Mouse (Mus musculus) MEL (cell line): ENCODE data around the gene Usp45.

Experiments
- CTCF ChIP-seq, 3 experiments: IDR thresholded peaks in 2 of 3; conservative IDR thresholded peaks in 1 of 3; 2 replicates each; pipeline ENCODE4 v1.5.1; 2011 to 2012; ENCODE audit warnings: low read length in 3 of 3, low read depth in 2 of 3, mild to moderate bottlenecking in 2 of 3, improper control_type of control experiment in 1 of 3, inconsistent platforms in 1 of 3, mixed read lengths in 1 of 3, moderate library complexity in 1 of 3; ENCODE audit not compliant: control insufficient read depth in 1 of 3, insufficient read depth in 1 of 3, poor library complexity in 1 of 3, severe bottlenecking in 1 of 3
- E2F4 ChIP-seq: IDR thresholded peaks from 2 replicates; pipeline ENCODE4 v1.6.1; 2011; ENCODE audit warnings: low read depth, low read length, improper control_type of control experiment, borderline replicate concordance
- EP300 ChIP-seq, 2 experiments: IDR thresholded peaks; 2 replicates each; pipeline ENCODE4 v1.6.1; 2011; ENCODE audit warnings: improper control_type of control experiment in 2 of 2, low read length in 2 of 2, low read depth in 1 of 2, mild to moderate bottlenecking in 1 of 2
- GATA1 ChIP-seq: IDR thresholded peaks from 2 replicates; pipeline ENCODE4 v1.6.1; 2011; ENCODE audit warnings: low read depth, low read length, improper control_type of control experiment
- MAFK ChIP-seq: IDR thresholded peaks from 2 replicates; pipeline ENCODE4 v1.6.1; 2011; ENCODE audit warnings: low read depth, mild to moderate bottlenecking, low read length, improper control_type of control experiment, borderline replicate concordance
- POLR2A ChIP-seq, 2 experiments: IDR thresholded peaks; 2 replicates each; pipeline ENCODE4 v1.6.1; 2011 to 2012; ENCODE audit warnings: low read length in 2 of 2, mild to moderate bottlenecking in 2 of 2, control low read depth in 1 of 2, improper control_type of control experiment in 1 of 2, low read depth in 1 of 2, moderate library complexity in 1 of 2; ENCODE audit not compliant: control insufficient read depth in 1 of 2, insufficient read depth in 1 of 2, poor library complexity in 1 of 2
- POLR2AphosphoS2 ChIP-seq: IDR thresholded peaks from 2 replicates; pipeline ENCODE4 v1.6.1; 2011; ENCODE audit warnings: low read length, improper control_type of control experiment
- SMC3 ChIP-seq: IDR thresholded peaks from 2 replicates; pipeline ENCODE4 v1.6.1; 2011; ENCODE audit warnings: low read depth, low read length, improper control_type of control experiment
- USF1 ChIP-seq: IDR thresholded peaks from 2 replicates; pipeline ENCODE4 v1.6.1; 2014; ENCODE audit warnings: low read depth, mild to moderate bottlenecking, inconsistent platforms, low read length, improper control_type of control experiment, moderate library complexity
- ZKSCAN1 ChIP-seq: IDR thresholded peaks from 2 replicates; pipeline ENCODE4 v1.6.1; 2012; ENCODE audit warnings: low read depth, mild to moderate bottlenecking, inconsistent platforms, low read length, improper control_type of control experiment, moderate library complexity
- ZMIZ1 ChIP-seq: IDR thresholded peaks from 2 replicates; pipeline ENCODE4 v1.6.1; 2012; ENCODE audit warnings: low read depth, mild to moderate bottlenecking, inconsistent platforms, low read length, improper control_type of control experiment, moderate library complexity

DNA sequence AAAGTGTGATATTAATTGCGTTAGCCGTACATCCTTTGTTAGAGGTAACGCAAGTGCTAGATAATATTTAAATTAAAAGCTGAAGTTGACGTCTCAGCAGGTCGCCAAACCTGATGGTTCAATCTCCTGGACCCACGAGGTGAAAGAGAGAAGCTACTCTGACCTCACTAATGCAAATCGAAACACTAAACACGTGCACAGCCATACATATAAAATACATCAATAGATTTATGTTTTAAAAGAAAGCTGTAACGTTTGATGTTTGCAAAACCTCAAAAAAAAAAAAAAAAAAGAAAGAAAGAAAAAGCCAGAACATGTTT is 9.9 kb downstream of the Usp45 start:
- no peak for TF ChIP-seq POLR2A (IDR thresholded peaks at IDR 0.05; ENCODE audit: control insufficient read depth in 1 of 2, insufficient read depth in 1 of 2, low read depth in 1 of 2, low read length in 2 of 2, poor library complexity in 1 of 2)
- no peak for TF ChIP-seq ZKSCAN1
- TF ChIP-seq MAFK = no peak
- TF ChIP-seq EP300 (IDR thresholded peaks at IDR 0.05; ENCODE audit: low read depth in 1 of 2, low read length in 2 of 2) = no peak
- TF ChIP-seq CTCF (IDR thresholded peaks at IDR 0.05 in 2 of 3, conservative IDR thresholded peaks at IDR 0.05 in 1 of 3; ENCODE audit: control insufficient read depth in 1 of 3, insufficient read depth in 1 of 3, low read depth in 2 of 3, low read length in 3 of 3, poor library complexity in 1 of 3, severe bottlenecking in 1 of 3) = no peak
- no peak for TF ChIP-seq E2F4
- TF ChIP-seq USF1 = no peak
- no peak for TF ChIP-seq GATA1
- TF ChIP-seq POLR2AphosphoS2 = no peak
- no peak for TF ChIP-seq SMC3
- TF ChIP-seq ZMIZ1 = no peak
